Mouse (Mus musculus) G1E (cell line): Measurements from ENCODE around the gene Gm10295.

ENCODE experiments used
- CTCF ChIP-seq: IDR thresholded peaks from 2 replicates; pipeline ENCODE4 v1.5.1; 2012; ENCODE audit warnings: low read depth, low read length, inconsistent platforms, mixed read lengths
- GATA2 ChIP-seq: IDR thresholded peaks from 2 replicates; pipeline ENCODE4 v1.6.1; 2012; ENCODE audit warnings: low read depth, low read length, inconsistent platforms, borderline replicate concordance
- TAL1 ChIP-seq: conservative IDR thresholded peaks from 2 replicates; pipeline ENCODE4 v1.6.1; 2012; ENCODE audit warnings: low read depth, low read length, inconsistent platforms, mixed read lengths

DNA sequence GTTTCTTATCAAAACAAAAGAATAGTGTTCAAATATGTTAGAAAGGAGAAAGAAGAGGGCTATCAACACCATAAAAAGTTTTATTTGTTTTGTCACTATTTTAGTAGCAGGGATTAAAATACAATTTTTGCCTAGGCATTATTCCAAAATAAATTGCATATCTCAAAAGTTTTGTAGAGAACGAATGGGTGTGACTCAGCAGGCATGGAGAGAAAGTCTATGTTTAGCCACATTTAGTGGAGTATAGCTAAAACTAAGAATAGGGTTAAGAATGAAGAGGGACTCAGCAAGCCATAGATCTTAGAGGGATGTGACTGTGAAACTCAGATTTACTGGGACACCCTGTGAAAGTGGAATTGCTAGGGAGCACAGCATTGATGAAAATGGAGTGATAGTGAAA is 47.1 kb upstream of the Gm10295 start:
- TF ChIP-seq CTCF (no peak), GATA2 (no peak), TAL1 (no peak)
